Mouse (Mus musculus): ENCODE data around the gene Zfp87. TPM values are rescaled to one million over a fixed set of nuclear protein-coding genes. Genes with fewer than 3 reads are reported as not detected.

Zfp87 gene
- polyA plus RNA-seq, 1 experiment: 13.1 TPM

- H3K4me3 ChIP-seq (ENCODE audit: insufficient read depth, low read length): no peak overlapping the region
- no peaks in the 10 kb centered on the region for H3K4me1 ChIP-seq (ENCODE audit: control insufficient read depth, insufficient read depth, low read length)
- no peak for TF ChIP-seq CTCF (IDR thresholded peaks at IDR 0.05; ENCODE audit: borderline replicate concordance, insufficient read depth, low read length)
- no peak for TF ChIP-seq POLR2A (IDR thresholded peaks at IDR 0.05; ENCODE audit: low read depth, low read length)
- H3K27ac ChIP-seq (ENCODE audit: insufficient read depth, low read length): no peak overlapping the region
Measured at GRCm38 (mm10) chr13:67495631-67496030, 30.3 kb downstream of the Zfp87 start.

DNA sequence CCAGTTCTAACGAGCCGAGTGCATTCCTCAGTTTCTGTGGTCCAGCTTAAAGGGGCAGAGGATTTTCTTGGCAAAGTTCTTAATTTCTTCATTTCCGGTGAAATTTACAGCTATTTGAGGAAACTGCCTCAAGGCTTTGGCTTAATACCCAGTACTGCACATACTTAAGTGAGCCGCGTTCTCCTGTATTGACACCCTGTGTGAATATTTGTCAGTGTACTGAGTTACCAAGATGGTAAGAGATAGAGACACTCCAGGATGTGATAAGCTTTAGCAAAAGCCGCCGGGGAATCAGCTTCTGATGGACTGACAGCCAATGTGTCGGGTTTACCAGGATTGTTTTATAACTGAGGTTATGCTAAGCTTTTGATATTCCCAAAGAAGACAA, 41.6 kb downstream of the Zfp87 start:
- no peak for TF ChIP-seq POLR2A (IDR thresholded peaks at IDR 0.05; ENCODE audit: low read depth, low read length)
- TF ChIP-seq CTCF (IDR thresholded peaks at IDR 0.05; ENCODE audit: borderline replicate concordance, insufficient read depth, low read length): no peak
- Histone ChIP-seq H3K4me1 (ENCODE audit: control insufficient read depth, insufficient read depth, low read length) (no peaks in the 10 kb centered on the region), H3K4me3 (ENCODE audit: insufficient read depth, low read length) (peak overlapping the region; percentile 6; the same call in 1 of the 2 replicates), H3K27ac (ENCODE audit: insufficient read depth, low read length) (no peak overlapping the region)

GRCm38 (mm10) chr13:67483625-67484423, 42.2 kb downstream of the Zfp87 start, which contains the start of gene Zfp874b:
Gene Zfp874b, minus strand, starts transcription at chr13:67484258.
- H3K4me3 ChIP-seq (ENCODE audit: insufficient read depth, low read length): peak within 1 kb of the TSS; percentile 86
- H3K27ac ChIP-seq (ENCODE audit: insufficient read depth, low read length): 0 out of 2 replicates have a peak within 1 kb of the TSS, but pooled peaks have one; percentile 21
- no peaks in the 10 kb centered on the region for H3K4me1 ChIP-seq (ENCODE audit: control insufficient read depth, insufficient read depth, low read length)
- TF ChIP-seq CTCF (IDR thresholded peaks at IDR 0.05; ENCODE audit: borderline replicate concordance, insufficient read depth, low read length): no peak
- peak; percentile 61; the same call in 1 of the 2 replicates for TF ChIP-seq POLR2A (IDR thresholded peaks at IDR 0.05; ENCODE audit: low read depth, low read length)

DNA sequence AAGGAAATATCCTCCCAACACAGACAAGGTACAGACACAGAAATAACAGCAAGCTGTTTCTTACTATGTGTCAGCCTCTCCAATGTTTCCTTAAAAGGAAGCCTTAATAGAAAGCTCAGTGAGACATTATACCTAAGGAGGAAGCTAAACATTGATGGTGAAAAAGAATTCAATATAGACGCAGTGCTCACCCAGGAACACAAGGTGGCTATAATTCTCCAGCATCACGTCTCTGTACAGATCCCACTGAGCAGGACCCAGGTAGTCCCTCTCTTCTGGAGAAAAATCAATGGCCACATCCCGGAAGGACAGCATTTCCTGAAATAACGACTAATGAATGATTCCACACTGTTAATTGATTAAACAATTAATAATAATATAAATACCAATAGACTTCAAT, 44.4 kb downstream of the Zfp87 start:
- Histone ChIP-seq H3K4me3 (ENCODE audit: insufficient read depth, low read length) (no peak overlapping the region), H3K4me1 (ENCODE audit: control insufficient read depth, insufficient read depth, low read length) (no peaks in the 10 kb centered on the region), H3K27ac (ENCODE audit: insufficient read depth, low read length) (no peak overlapping the region)
- TF ChIP-seq CTCF (IDR thresholded peaks at IDR 0.05; ENCODE audit: borderline replicate concordance, insufficient read depth, low read length) (no peak), POLR2A (IDR thresholded peaks at IDR 0.05; ENCODE audit: low read depth, low read length) (no peak)

DNA sequence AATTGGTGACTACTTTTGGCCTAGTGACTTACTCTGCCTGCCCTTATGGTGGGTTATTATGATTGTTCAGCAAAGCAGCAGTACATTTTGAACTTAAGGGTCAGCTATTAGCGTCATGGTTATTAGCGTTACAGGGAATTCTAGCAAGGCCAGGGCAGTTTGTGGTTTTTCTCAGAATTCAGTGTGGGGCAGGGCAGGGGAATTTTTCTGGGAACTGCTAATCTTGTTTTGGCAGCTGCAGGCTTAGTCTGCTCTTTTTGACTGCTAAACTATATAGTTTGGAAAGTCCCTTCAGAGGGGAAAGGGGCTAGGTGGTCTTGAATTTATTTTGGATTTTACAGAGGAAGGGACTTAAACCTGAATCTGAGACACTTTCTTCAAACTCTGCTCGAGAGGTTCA, 56.7 kb downstream of the Zfp87 start:
- no peak for TF ChIP-seq CTCF (IDR thresholded peaks at IDR 0.05; ENCODE audit: borderline replicate concordance, insufficient read depth, low read length)
- no peak for TF ChIP-seq POLR2A (IDR thresholded peaks at IDR 0.05; ENCODE audit: low read depth, low read length)
- no peak overlapping the region for H3K4me3 ChIP-seq (ENCODE audit: insufficient read depth, low read length)
- H3K27ac ChIP-seq (ENCODE audit: insufficient read depth, low read length): no peak overlapping the region
- no peaks in the 10 kb centered on the region for H3K4me1 ChIP-seq (ENCODE audit: control insufficient read depth, insufficient read depth, low read length)

Other genes with a start within 250 kb of the Zfp87 start
- 3.3 and 4.6 TPM in 2 replicates for gene Zfp458, start 247.7 kb downstream of the Zfp87 start, polyA plus RNA-seq (2011; ENCODE audit: insufficient read length, low read depth, missing spikeins)
- gene Zfp457, start 219.7 kb downstream of the Zfp87 start, polyA plus RNA-seq (2011; ENCODE audit: insufficient read length, low read depth, missing spikeins): 0.57 and 1.6 TPM in 2 replicates
- gene Zfp595, start 193.6 kb downstream of the Zfp87 start, polyA plus RNA-seq (2011; ENCODE audit: insufficient read length, low read depth, missing spikeins): 6.4 and 8.6 TPM in 2 replicates
- gene Gm28044, start 165.6 kb downstream of the Zfp87 start, polyA plus RNA-seq (2011; ENCODE audit: insufficient read length, low read depth, missing spikeins): not detected in 2 replicates
- 1.8 and 2.7 TPM in 2 replicates for gene Zfp953, start 165.6 kb downstream of the Zfp87 start, polyA plus RNA-seq (2011; ENCODE audit: insufficient read length, low read depth, missing spikeins)
- gene Gm28041, start 150.4 kb downstream of the Zfp87 start, polyA plus RNA-seq (2011; ENCODE audit: insufficient read length, low read depth, missing spikeins): 2.3 and 2.4 TPM in 2 replicates
- 1.1 and 3.9 TPM in 2 replicates for gene Zfp456, start 150.4 kb downstream of the Zfp87 start, polyA plus RNA-seq (2011; ENCODE audit: insufficient read length, low read depth, missing spikeins)
- gene Zfp429, start 126.4 kb downstream of the Zfp87 start, polyA plus RNA-seq (2011; ENCODE audit: insufficient read length, low read depth, missing spikeins): 6.0 and 11.7 TPM in 2 replicates
- 0.30 TPM in 1 of 2 replicates, not detected in the other for gene Zfp459, start 104.8 kb downstream of the Zfp87 start, polyA plus RNA-seq (2011; ENCODE audit: insufficient read length, low read depth, missing spikeins)
- gene Zfp874a, start 74.6 kb downstream of the Zfp87 start, polyA plus RNA-seq (2011; ENCODE audit: insufficient read length, low read depth, missing spikeins): 12.8 and 13.8 TPM in 2 replicates
- gene Zfp874b, start 41.9 kb downstream of the Zfp87 start, polyA plus RNA-seq (2011; ENCODE audit: insufficient read length, low read depth, missing spikeins): 7.3 and 8.1 TPM in 2 replicates
- 6.7 and 7.6 TPM in 2 replicates for gene Zfp58, start 25.6 kb downstream of the Zfp87 start, polyA plus RNA-seq (2011; ENCODE audit: insufficient read length, low read depth, missing spikeins)
- gene Gm26965, start within 50 bp of the Zfp87 start, polyA plus RNA-seq (2011; ENCODE audit: insufficient read length, low read depth, missing spikeins): 1.5 TPM in 1 of 2 replicates, not detected in the other
- gene Zfp748, start 27.7 kb upstream of the Zfp87 start, polyA plus RNA-seq (2011; ENCODE audit: insufficient read length, low read depth, missing spikeins): 5.6 and 7.6 TPM in 2 replicates
- 6.1 and 7.0 TPM in 2 replicates for gene Zfp729b, start 83.5 kb upstream of the Zfp87 start, polyA plus RNA-seq (2011; ENCODE audit: insufficient read length, low read depth, missing spikeins)
- 5.6 and 6.6 TPM in 2 replicates for gene Gm49345, start 111.6 kb upstream of the Zfp87 start, polyA plus RNA-seq (2011; ENCODE audit: insufficient read length, low read depth, missing spikeins)
- gene Zfp729a, start 111.6 kb upstream of the Zfp87 start, polyA plus RNA-seq (2011; ENCODE audit: insufficient read length, low read depth, missing spikeins): 7.0 and 10.7 TPM in 2 replicates
- 15.3 and 15.9 TPM in 2 replicates for gene Zfp738, start 160.9 kb upstream of the Zfp87 start, polyA plus RNA-seq (2011; ENCODE audit: insufficient read length, low read depth, missing spikeins)
- 9.6 and 15.8 TPM in 2 replicates for gene Zfp65, start 203.0 kb upstream of the Zfp87 start, polyA plus RNA-seq (2011; ENCODE audit: insufficient read length, low read depth, missing spikeins)
- gene Zfp85, start 229.1 kb upstream of the Zfp87 start, polyA plus RNA-seq (2011; ENCODE audit: insufficient read length, low read depth, missing spikeins): 3.6 and 4.2 TPM in 2 replicates

Measured in embryonic fibroblast, embryonic 13.5 days (primary cell).